In the genomic region with DNA sequence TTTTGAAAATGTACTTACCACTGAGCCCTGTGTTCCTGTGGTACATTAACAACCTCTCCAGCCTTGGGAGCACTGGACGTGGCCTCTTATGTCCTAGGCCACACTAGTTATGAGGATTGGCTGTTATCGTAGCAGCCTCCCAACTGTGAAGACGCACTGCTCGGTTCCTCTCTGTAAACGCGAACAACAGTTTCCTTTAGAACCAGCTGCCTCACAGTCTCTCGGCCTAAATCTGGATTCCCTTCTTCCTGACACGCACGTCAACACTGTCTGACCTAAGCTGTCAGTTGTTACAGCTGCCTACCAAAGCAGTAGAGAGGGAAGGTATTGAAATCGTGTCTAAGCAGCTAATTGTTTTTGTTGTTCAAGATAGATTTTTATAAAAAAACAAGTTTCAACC, we compare ENCODE assay signal across 22 mouse cellular contexts. TPM values are rescaled to one million over a fixed set of nuclear protein-coding genes. Genes with fewer than 3 reads are reported as not detected.
DNase-seq lines count a peak whose midpoint lies in the region; ATAC-seq and TF ChIP-seq lines count a peak whose summit lies in the region.
"Had no signal": no experiment of that assay in that cellular context is flagged by ENCODE, and none has a peak within 500 bp of the region (broad histone marks: within the 10 kb centered on the region; RNA-seq: fewer than 3 reads in every experiment).

No protein-coding gene starts in this region.

- H3K27ac ChIP-seq in heart, embryonic 13.5 days (replicated peaks), result peak overlapping the region; percentile 50
- peak overlapping the region; percentile 68 for H3K27ac ChIP-seq in layer of hippocampus, adult 2 months
- no peak overlapping the region for H3K27ac ChIP-seq in CH12.LX (ENCODE audit: insufficient read depth, low read depth)
- H3K27ac ChIP-seq: forebrain, embryonic 10.5 days; hindbrain, embryonic 14.5 days; limb, embryonic 10.5 days had no signal

- H3K4me3 ChIP-seq in heart, embryonic 13.5 days, result no peak overlapping the region
- H3K4me3 ChIP-seq in layer of hippocampus, adult 2 months, result no peak overlapping the region
- no peak overlapping the region for H3K4me3 ChIP-seq in CH12.LX (replicated peaks in 1 of 3; ENCODE audit: low read depth in 2 of 3, low read length in 2 of 3, poor library complexity in 1 of 3)
- H3K4me3 ChIP-seq: forebrain, embryonic 10.5 days; limb, embryonic 10.5 days had no signal

- H3K4me2 ChIP-seq in heart, embryonic 13.5 days, result peak overlapping the region; percentile 25
- H3K4me2 ChIP-seq in CH12.LX (ENCODE audit: insufficient read depth, low read depth, poor library complexity, severe bottlenecking), result no peak overlapping the region
- H3K4me2 ChIP-seq: hindbrain, embryonic 14.5 days; midbrain, embryonic 11.5 days had no signal

- TF ChIP-seq RAD21 in CH12.LX (IDR thresholded peaks at IDR 0.05; ENCODE audit: low read depth, low read length), result no peak

- 45% methylated on average over 10 of the region's 10 CpGs for WGBS in heart, embryonic 13.5 days

- no peaks in the 10 kb centered on the region for H3K9me3 ChIP-seq in heart, embryonic 13.5 days
- no peaks in the 10 kb centered on the region for H3K9me3 ChIP-seq in CH12.LX (replicated peaks; ENCODE audit: low read length)
- H3K9me3 ChIP-seq: forebrain, embryonic 10.5 days; limb, embryonic 10.5 days had no signal

- dilution Hi-C loops in CH12.LX (cut with MboI; ENCODE audit: extremely low pct_ligation_motif_present, extremely low pct_unique_long_range_greater_than_20kb, low sequenced_read_pairs), result no loop called here

- DNase-seq in heart, adult 8-10 months (ENCODE audit: low spot score), result no peak
- DNase-seq in layer of hippocampus, adult 2 months (ENCODE audit: low spot score in 2 of 2), result no peak
- DNase-seq in layer of hippocampus, adult 9-10 months (ENCODE audit: low spot score), result no peak
- peak; percentile 65 for DNase-seq in CH12.LX (ENCODE audit: extremely low read depth)
- DNase-seq in splenic B cell, adult 2 months (ENCODE audit: low read depth, low spot score), result peak; percentile 37
- no peak for DNase-seq in lung, postnatal 36 days
- DNase-seq: cerebellum, adult 18-20 months; cerebellum, postnatal 14 days; heart, postnatal 36 days; kidney, adult 9 months; kidney, postnatal 14 days; liver; thymus, adult 2 months; thymus, postnatal 4 days had no signal

- no peak for TF ChIP-seq CTCF in layer of hippocampus, adult 2 months (conservative IDR thresholded peaks at IDR 0.05)
- TF ChIP-seq CTCF in CH12.LX (conservative IDR thresholded peaks at IDR 0.05 in 1 of 2, IDR thresholded peaks at IDR 0.05 in 1 of 2; ENCODE audit: low read depth in 2 of 2, low read length in 2 of 2), result no peak

- peaks cover 23% of the 10 kb centered on the region for H3K4me1 ChIP-seq in heart, embryonic 13.5 days
- peaks cover 0 to 44% of the 10 kb centered on the region in 2 experiments; a peak in 2 of 4 replicates for H3K4me1 ChIP-seq in CH12.LX (ENCODE audit: control insufficient read depth in 1 of 2, insufficient read depth in 2 of 2)
- H3K4me1 ChIP-seq: forebrain, embryonic 10.5 days had no signal

- no peak overlapping the region for H3K9ac ChIP-seq in heart, embryonic 13.5 days
- no peak overlapping the region for H3K9ac ChIP-seq in CH12.LX (ENCODE audit: insufficient read depth, low read depth)
- H3K9ac ChIP-seq: hindbrain, embryonic 14.5 days had no signal

- no peak for ATAC-seq in heart, embryonic 13.5 days (ENCODE audit: extremely low read depth, insufficient number of reproducible peaks, low FRiP score, low TSS enrichment)
- ATAC-seq: forebrain, embryonic 16.5 days; inflammation-experienced regulatory T-cells, adult 6 months; lung, postnatal 0 days had no signal

- in situ Hi-C loops in CH12.LX (cut with MboI; ENCODE audit: low pct_ligation_motif_present, low pct_unique_long_range_greater_than_20kb, low sequenced_read_pairs), result no loop called here

- no peaks in the 10 kb centered on the region for H3K27me3 ChIP-seq in heart, embryonic 13.5 days (replicated peaks)
- H3K27me3 ChIP-seq in CH12.LX (replicated peaks), result no peaks in the 10 kb centered on the region
- no peaks in the 10 kb centered on the region for H3K27me3 ChIP-seq in splenic B cell, adult 2 months (ENCODE audit: control insufficient read depth, insufficient read depth, low read length, poor library complexity, severe bottlenecking)

- TF ChIP-seq EP300 in CH12.LX (IDR thresholded peaks at IDR 0.05; ENCODE audit: low read length), result no peak

- peaks cover 40% of the 10 kb centered on the region for H3K36me3 ChIP-seq in heart, embryonic 13.5 days
- H3K36me3 ChIP-seq in CH12.LX (replicated peaks in 1 of 2; ENCODE audit: control insufficient read depth in 1 of 2, insufficient read depth in 1 of 2, low read length in 1 of 2), result peaks cover 11 to 53% of the 10 kb centered on the region in 2 experiments
- H3K36me3 ChIP-seq in splenic B cell, adult 2 months (ENCODE audit: control insufficient read depth, insufficient read depth, low read length, poor library complexity, severe bottlenecking), result peaks cover 3% of the 10 kb centered on the region; the same call in 1 of the 2 replicates

- 0 out of 2 replicates have a peak, but pooled peaks cover 2% of the 10 kb centered on the region for H3K79me2 ChIP-seq in CH12.LX (replicated peaks; ENCODE audit: control insufficient read depth, extremely low read depth, insufficient read depth, poor library complexity, severe bottlenecking)

- no peak for TF ChIP-seq POLR2A in CH12.LX (IDR thresholded peaks at IDR 0.05; ENCODE audit: low read depth, low read length)

TF ChIP-seq in CH12.LX, 34 proteins besides CTCF, POLR2A, EP300 and RAD21:
- TF ChIP-seq MYC (IDR thresholded peaks at IDR 0.05; ENCODE audit: low read depth, low read length) (no peak), GABPA (IDR thresholded peaks at IDR 0.05; ENCODE audit: insufficient replicate concordance, low read depth, low read length) (no peak), MXI1 (IDR thresholded peaks at IDR 0.05; ENCODE audit: low read depth, low read length) (no peak), PAX5 (IDR thresholded peaks at IDR 0.05; ENCODE audit: low read length) (no peak), NELFE (IDR thresholded peaks at IDR 0.05; ENCODE audit: low read depth, low read length) (no peak), ZKSCAN1 (IDR thresholded peaks at IDR 0.05; ENCODE audit: borderline replicate concordance, low read depth, low read length) (no peak)

RNA-seq across cellular contexts. Expression of gene Slc3a1, which starts 28.5 kb away (rescaled TPM):
- 0.12 and 0.22 TPM in 2 replicates for polyA plus RNA-seq in heart, embryonic 13.5 days (2015; fragmentation: Nextera tagmentation; extraction: Ambion mirVana)
- under 1 TPM in 3 of 4 experiments, not detected in 1; 0.12 to 0.31 (median 0.14) TPM for total RNA-seq in heart, adult 8-10 months (2022)
- total RNA-seq in layer of hippocampus, adult 2 months (2021), result under 1 TPM; 0.15 TPM
- total RNA-seq in CH12.LX (2012; rRNA removed) (0.04 TPM in 1 of 2 replicates, not detected in the other), CH12.LX (2014; rRNA removed) (not detected in 2 replicates)
- not detected in 2 replicates for polyA plus RNA-seq in CH12.LX (2012; ENCODE audit: insufficient read length, low read depth)

RNA-seq across cellular contexts. Expression of gene Ppm1b, which starts 43.1 kb away (rescaled TPM):
- 53.4 and 58.7 TPM in 2 replicates for polyA plus RNA-seq in heart, embryonic 13.5 days (2015; fragmentation: Nextera tagmentation; extraction: Ambion mirVana)
- total RNA-seq in heart, adult 8-10 months (2022), result 100 to 1,000 TPM; 114 to 144 (median 130) TPM
- total RNA-seq in layer of hippocampus, adult 2 months (2021), result 100 to 1,000 TPM; 117 to 120 TPM
- total RNA-seq in CH12.LX (2012; rRNA removed) (33.2 and 37.7 TPM in 2 replicates), CH12.LX (2014; rRNA removed) (39.5 and 39.9 TPM in 2 replicates)
- polyA plus RNA-seq in CH12.LX (2012; ENCODE audit: insufficient read length, low read depth), result 47.8 and 49.6 TPM in 2 replicates

Comparison
In these comparisons a context has a peak if more than half of its experiments do, and no peak if none do; other contexts are left out.
1. DNase-seq: peak in CH12.LX (single experiment) and splenic B cell, adult 2 months (single experiment); none in heart, adult 8-10 months (single experiment), layer of hippocampus, adult 2 months (0 of 2), layer of hippocampus, adult 9-10 months (single experiment) and lung, postnatal 36 days (single experiment).